Mouse (Mus musculus) heart, adult 2 months (tissue): ENCODE measurements around the gene Dusp9. TPM values are rescaled to one million over a fixed set of nuclear protein-coding genes. Genes with fewer than 3 reads are reported as not detected.

Experiments used
- DNase-seq, 2 experiments: peaks; one replicate each; pipeline ENCODE4 v3.0.0; 2021
- H3K27ac ChIP-seq: fragments of 200-600 bp; 2 replicates; pipeline ENCODE4 v1.8.1; 2022
- H3K27me3 ChIP-seq: fragments of 200-500 bp; 2 replicates; pipeline ENCODE4 v1.6.1; 2012; ENCODE audit warnings: mild to moderate bottlenecking, low read length, inconsistent platforms, mixed read lengths; ENCODE audit not compliant: control insufficient read depth, insufficient read depth
- H3K36me3 ChIP-seq: fragments of 200-500 bp; 2 replicates; pipeline ENCODE4 v1.6.1; 2012; ENCODE audit warnings: low read length, inconsistent platforms; ENCODE audit not compliant: control insufficient read depth, insufficient read depth
- H3K4me1 ChIP-seq: fragments of 200-500 bp; 2 replicates; pipeline ENCODE4 v1.6.1; 2011; ENCODE audit warnings: low read length; ENCODE audit not compliant: control insufficient read depth, insufficient read depth
- H3K4me3 ChIP-seq: fragments of 200-600 bp; 2 replicates; pipeline ENCODE4 v1.8.1; 2022
- H3K79me2 ChIP-seq: fragments of 200-500 bp; replicated peaks from 2 replicates; pipeline ENCODE4 v1.6.1; 2012; ENCODE audit warnings: mild to moderate bottlenecking, inconsistent platforms, low read length, moderate library complexity, mixed read lengths; ENCODE audit not compliant: control insufficient read depth, insufficient read depth
- H3K9ac ChIP-seq: fragments of 200-500 bp; 2 replicates; pipeline ENCODE4 v1.6.1; 2012; ENCODE audit warnings: low read depth, mild to moderate bottlenecking, control low read depth, inconsistent platforms, low read length, mixed read lengths
- CTCF ChIP-seq: fragments of 200-600 bp; IDR thresholded peaks from 2 replicates; pipeline ENCODE4 v1.8.1; 2022; ENCODE audit warnings: antibody characterized with exemption, mild to moderate bottlenecking, moderate library complexity
- EP300 ChIP-seq: fragments of 200-500 bp; IDR thresholded peaks from 2 replicates; pipeline ENCODE4 v1.6.1; 2011; ENCODE audit warnings: low read depth, low read length, control low read depth; ENCODE audit not compliant: insufficient read depth
- POLR2A ChIP-seq: fragments of 200-500 bp; IDR thresholded peaks from 2 replicates; pipeline ENCODE4 v1.6.1; 2011; ENCODE audit warnings: mild to moderate bottlenecking, low read depth, low read length, control low read depth; ENCODE audit not compliant: insufficient read depth
- WGBS: fragments of 180-500 bp; shearing (Covaris S2); methylation state at CpG from one replicate; pipeline ENCODE4 v1.1.7; 2018; 5-methylcytosine and 5-hydroxymethylcytosine counted together
- intact Hi-C: fragments of 180-260 bp; cut with DNase I; formaldehyde crosslinking; loops from one replicate; pipeline ENCODE4 v1.15.1; 2025
- polyA plus RNA-seq: library from polyadenylated mRNA; depleted of rRNA; stranded (reverse); fragments of >200 nt; gene quantifications from 2 replicates; pipeline ENCODE4 v1.2.3, GENCODE M21; 2012
- total RNA-seq, 2 experiments: library from RNA; stranded (reverse); gene quantifications; 2 replicates each; pipeline ENCODE4 v1.2.3; 2021

Gene Dusp9
- total and polyA plus RNA-seq, 3 experiments: 0.04 TPM; not detected in 2

DNA sequence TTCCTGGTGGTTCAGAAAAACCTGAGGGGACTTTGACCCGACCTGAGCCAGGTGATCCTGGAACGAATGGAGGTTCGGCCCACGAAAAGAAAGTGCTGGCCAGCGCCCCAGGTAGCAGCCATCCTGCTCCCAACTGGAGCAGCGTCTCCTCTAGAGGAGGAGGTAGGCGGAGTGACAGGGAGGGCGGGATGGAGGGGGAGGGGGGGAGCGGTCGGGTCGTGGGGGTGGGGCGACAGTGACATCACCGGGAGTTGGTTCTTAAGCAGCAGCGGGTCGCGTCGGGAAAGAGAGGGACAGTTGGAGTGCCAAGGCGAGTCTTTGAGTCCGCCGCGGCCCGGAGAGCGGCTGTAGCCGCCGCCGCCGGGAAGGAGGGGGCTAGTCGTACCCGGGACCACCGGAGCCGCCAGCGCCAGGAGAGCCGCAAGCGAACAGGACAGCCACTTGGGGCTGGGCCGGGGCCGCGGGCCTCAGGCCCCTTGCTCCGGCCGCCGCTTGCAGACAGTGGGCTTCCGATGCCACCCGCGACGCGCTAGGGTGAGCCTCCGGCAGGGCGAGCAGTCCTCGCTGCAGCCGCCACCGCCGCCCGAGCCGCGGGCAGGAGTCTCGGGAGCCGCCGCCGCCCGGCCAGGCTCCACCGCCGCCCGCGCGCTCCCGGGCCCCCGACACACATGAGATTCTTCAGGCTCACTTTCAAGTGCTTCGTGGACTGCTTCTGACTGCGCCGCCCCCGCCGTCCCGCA, 33.8 kb downstream of the Dusp9 start, which contains the start of gene Slc6a8:
TSS of gene Slc6a8 (plus strand) at position 272 of the 740 bp plus-strand sequence.
- Histone ChIP-seq H3K36me3 (peaks cover 2% of the 10 kb centered on the region; the same call in 1 of the 2 replicates), H3K4me3 (peak within 1 kb of the TSS; percentile 57), H3K9ac (peak within 1 kb of the TSS; percentile 95), H3K27me3 (no peaks in the 10 kb centered on the region), H3K79me2 (no peaks in the 10 kb centered on the region), H3K27ac (peak within 1 kb of the TSS; percentile 90), H3K4me1 (peaks cover 4% of the 10 kb centered on the region)
- intact Hi-C loops: loop anchor here (2.0 to 5.0 kb wide), 3 partner anchors 44 to 274 kb away; partner anchors contain the start of genes Abcd1, Bcap31, Idh3g and Ssr4
- DNase-seq: peak; percentile 77 to 82
- 15% methylated on average over 12 of the region's 72 CpGs for WGBS
- no peak for TF ChIP-seq EP300
- TF ChIP-seq POLR2A: peak; percentile 83

DNA sequence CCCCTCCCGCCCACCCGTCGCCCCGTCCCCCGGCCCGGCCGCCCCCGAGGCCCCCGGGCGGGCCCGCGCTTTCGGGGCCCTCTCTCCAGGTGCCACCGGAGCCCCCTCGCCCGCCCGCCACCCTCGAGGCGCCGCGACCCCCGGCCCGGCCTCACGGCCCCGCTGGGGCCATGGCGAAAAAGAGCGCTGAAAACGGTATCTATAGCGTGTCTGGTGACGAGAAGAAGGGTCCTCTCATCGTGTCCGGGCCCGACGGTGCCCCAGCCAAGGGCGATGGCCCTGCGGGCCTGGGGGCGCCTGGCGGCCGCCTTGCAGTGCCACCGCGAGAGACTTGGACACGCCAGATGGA, 34.4 kb downstream of the Dusp9 start:
- no peak for TF ChIP-seq CTCF
- no peak for TF ChIP-seq EP300
- no peak for TF ChIP-seq POLR2A
- H3K9ac ChIP-seq: peak overlapping the region; percentile 95
- H3K36me3 ChIP-seq: peaks cover 2% of the 10 kb centered on the region; the same call in 1 of the 2 replicates
- peak overlapping the region; percentile 57 for H3K4me3 ChIP-seq
- peaks cover 4% of the 10 kb centered on the region for H3K4me1 ChIP-seq
- no peak for DNase-seq
- H3K79me2 ChIP-seq: no peaks in the 10 kb centered on the region
- H3K27me3 ChIP-seq: no peaks in the 10 kb centered on the region
- WGBS: 18% methylated on average over 35 of the region's 42 CpGs
- intact Hi-C loops: loop anchor here (2.0 to 5.0 kb wide), 3 partner anchors 43 to 274 kb away; partner anchors contain the start of genes Abcd1, Bcap31, Idh3g and Ssr4
- H3K27ac ChIP-seq: peak overlapping the region; percentile 90

DNA sequence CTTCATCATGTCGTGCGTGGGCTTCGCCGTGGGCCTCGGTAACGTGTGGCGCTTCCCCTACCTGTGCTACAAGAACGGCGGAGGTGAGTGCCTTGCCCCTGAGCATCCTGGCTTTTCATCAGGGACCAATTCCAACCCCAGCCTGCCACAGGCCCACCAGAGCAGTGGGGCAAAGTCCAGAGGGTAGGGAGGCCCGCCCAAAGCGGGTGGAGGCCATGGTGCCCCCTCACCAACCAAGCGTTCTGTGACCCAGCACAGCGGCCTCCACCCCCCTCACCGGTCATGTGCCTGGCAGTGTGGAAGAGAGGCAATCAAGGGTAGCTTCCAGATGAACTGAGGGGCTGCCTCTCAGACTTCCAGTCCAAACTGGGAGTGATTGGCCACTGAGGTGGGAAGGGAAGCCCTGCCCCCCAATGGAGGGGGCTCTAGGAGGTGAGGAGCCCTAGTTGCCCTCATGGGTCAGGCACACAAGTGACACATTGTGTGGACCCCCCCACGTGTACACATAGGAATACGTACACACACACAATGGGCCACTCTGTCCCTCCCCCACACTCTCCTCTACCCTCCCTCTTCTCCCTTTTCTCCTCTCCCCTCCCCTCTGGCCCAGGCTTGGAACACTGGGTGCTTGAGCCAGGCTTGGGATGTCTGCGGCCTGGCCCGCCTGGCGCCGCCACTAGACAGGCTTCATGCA, 34.9 kb downstream of the Dusp9 start:
- Histone ChIP-seq H3K36me3 (peaks cover 2% of the 10 kb centered on the region; the same call in 1 of the 2 replicates), H3K4me3 (peak overlapping the region; percentile 57), H3K4me1 (peaks cover 4% of the 10 kb centered on the region), H3K27ac (peak overlapping the region; percentile 90), H3K27me3 (no peaks in the 10 kb centered on the region), H3K9ac (peak overlapping the region; percentile 95), H3K79me2 (no peaks in the 10 kb centered on the region)
- intact Hi-C loops: loop anchor here (2.0 to 5.0 kb wide), 4 partner anchors 17 to 273 kb away; partner anchors contain the start of genes Abcd1, Bcap31, Idh3g and Ssr4
- TF ChIP-seq EP300: no peak
- TF ChIP-seq CTCF: no peak
- TF ChIP-seq POLR2A: no peak; the same call in 1 of the 2 replicates
- peak; percentile 41 to 46 for DNase-seq
- 36% methylated on average over 20 of the region's 20 CpGs for WGBS

DNA sequence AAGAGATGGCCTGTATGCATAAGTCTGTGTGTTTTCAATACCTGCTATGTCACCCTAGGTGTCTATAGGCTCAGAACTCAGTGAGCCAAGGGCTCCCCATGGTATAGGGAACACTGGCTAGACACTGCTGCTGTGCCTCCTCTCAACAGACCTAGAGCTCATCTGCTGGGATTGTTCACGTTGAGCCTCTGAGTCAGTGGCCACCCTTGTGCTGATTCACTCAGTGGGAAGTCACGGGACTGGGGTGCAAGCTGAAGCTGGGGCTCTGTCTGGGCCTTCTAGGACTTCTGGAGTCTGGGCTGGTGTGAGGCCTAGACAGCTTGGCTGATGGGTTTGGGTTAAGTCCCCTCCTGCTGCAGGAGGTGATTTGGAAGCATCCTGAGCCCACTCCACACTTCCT, 36.0 kb downstream of the Dusp9 start:
- intact Hi-C loops: loop anchor here (2.0 kb wide), 1 partner anchor 16 kb away; no protein-coding TSS in a partner anchor
- WGBS: 46% methylated on average over 2 of the region's 2 CpGs
- no peaks in the 10 kb centered on the region for H3K27me3 ChIP-seq
- no peaks in the 10 kb centered on the region for H3K79me2 ChIP-seq
- peaks cover 2% of the 10 kb centered on the region; the same call in 1 of the 2 replicates for H3K36me3 ChIP-seq
- DNase-seq: no peak
- TF ChIP-seq CTCF (no peak), EP300 (no peak), POLR2A (no peak)
- no peak overlapping the region; the same call in 1 of the 2 replicates for H3K27ac ChIP-seq
- peak overlapping the region; percentile 95; the same call in 1 of the 2 replicates for H3K9ac ChIP-seq
- peaks cover 4% of the 10 kb centered on the region for H3K4me1 ChIP-seq
- peak overlapping the region; percentile 57; the same call in 1 of the 2 replicates for H3K4me3 ChIP-seq

DNA sequence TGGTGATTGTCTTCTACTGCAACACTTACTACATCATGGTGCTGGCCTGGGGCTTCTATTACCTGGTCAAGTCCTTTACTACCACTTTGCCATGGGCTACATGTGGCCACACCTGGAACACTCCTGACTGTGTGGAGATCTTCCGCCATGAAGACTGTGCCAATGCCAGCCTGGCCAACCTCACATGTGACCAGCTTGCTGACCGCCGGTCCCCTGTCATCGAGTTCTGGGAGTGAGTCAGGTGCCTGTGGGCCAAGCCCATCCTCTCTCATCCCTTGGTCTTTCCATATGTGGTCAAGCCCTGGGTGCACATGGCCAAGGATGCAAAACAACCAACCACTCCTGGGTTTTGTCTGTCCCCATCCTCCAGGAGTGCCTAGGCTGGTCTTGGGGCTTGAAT, 37.4 kb downstream of the Dusp9 start:
- Histone ChIP-seq H3K9ac (no peak overlapping the region), H3K79me2 (no peaks in the 10 kb centered on the region), H3K36me3 (peaks cover 2% of the 10 kb centered on the region; the same call in 1 of the 2 replicates), H3K27ac (no peak overlapping the region), H3K4me3 (no peak overlapping the region), H3K4me1 (peaks cover 4% of the 10 kb centered on the region), H3K27me3 (no peaks in the 10 kb centered on the region)
- DNase-seq: no peak
- no peak for TF ChIP-seq CTCF
- TF ChIP-seq POLR2A: no peak
- no peak for TF ChIP-seq EP300
- intact Hi-C loops: no loop called here
- WGBS: 83% methylated on average over 4 of the region's 4 CpGs
